Mouse (Mus musculus) adrenal gland, postnatal 25 days (tissue): ENCODE results near the gene P2ry13. TPM values are rescaled to one million over a fixed set of nuclear protein-coding genes. Genes with fewer than 3 reads are reported as not detected.
A peak's percentile ranks its signal among the peaks of the same experiment; 100 is the strongest.

Source experiments
- DNase-seq: peaks from one replicate; pipeline ENCODE4 v3.0.0; 2021; ENCODE audit warnings: mixed read lengths
- total RNA-seq: library from RNA; stranded (reverse); gene quantifications from 2 replicates; pipeline ENCODE4 v1.2.3, GENCODE M21; 2021

P2ry13 gene
- total RNA-seq, 1 experiment from 2014 or later, result 1.1 TPM

GRCm38 (mm10) chr3:59197329-59197948, 13.2 kb downstream of the P2ry13 start:
- DNase-seq, result no peak

- no peak for DNase-seq
Measured at GRCm38 (mm10) chr3:59194938-59195337, 15.7 kb downstream of the P2ry13 start, which contains the start of gene Gpr87. Gene Gpr87 (minus strand): TSS chr3:59195104.

DNA sequence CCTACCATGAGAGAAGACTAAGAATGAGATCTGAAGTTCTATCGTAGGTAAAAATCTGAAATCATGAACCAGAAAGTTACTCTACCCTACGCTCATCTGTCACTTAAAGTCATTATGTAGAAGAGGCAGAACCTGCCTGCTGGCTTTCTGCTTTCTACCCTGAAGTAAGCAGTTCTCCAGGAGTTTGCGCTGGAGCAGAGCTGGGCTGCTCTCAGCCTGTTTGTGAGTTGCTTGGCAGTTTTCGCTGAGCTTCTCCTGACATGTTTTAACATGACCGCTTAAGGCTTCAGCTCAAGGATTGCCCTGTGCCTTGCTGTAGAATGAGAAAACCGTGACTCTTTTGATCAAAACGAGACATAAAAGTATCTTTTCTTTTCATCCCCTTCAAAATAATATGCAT, 16.6 kb downstream of the P2ry13 start:
- DNase-seq, result no peak

- no peak for DNase-seq
Measured at GRCm38 (mm10) chr3:59191674-59192073, 19.0 kb downstream of the P2ry13 start.

DNA sequence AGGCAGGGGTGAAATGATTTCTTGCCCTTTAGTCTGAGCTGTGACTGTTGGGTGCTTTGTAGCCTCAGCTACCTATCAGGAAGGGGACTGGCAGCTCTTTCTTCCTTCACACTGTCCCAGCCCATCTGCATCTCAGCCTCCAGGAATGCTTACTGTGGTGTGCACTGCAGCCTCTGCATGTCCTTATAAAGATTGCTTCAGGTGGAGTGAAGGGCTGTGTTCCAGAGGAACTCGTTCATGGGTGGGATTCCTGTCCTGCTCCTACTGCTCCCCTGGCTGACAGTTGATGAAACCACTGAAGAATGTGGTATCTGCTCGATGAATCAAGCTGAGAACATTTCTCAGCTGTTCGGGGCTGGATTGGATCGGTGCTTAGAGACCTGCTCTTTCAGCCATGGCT, 23.3 kb downstream of the P2ry13 start:
- DNase-seq, result no peak

DNA sequence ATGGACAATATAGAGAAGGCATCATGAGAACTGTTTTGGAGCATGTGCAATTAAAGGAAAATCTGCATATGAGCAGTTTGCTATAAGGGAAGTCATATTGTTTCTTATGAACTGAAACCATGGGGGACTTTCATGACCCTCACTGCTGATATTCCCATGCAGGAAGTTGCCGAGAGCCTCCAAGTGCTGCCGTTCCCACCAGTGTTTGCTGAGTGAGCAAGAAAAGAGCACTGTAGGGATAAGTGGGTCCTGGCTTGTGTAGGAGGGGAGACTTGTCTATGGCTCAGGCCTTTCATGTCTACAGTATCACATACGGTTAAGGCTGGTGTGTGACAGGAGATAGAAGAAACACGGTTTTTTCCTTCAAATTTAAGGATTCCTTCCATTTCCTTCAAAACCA, 25.0 kb downstream of the P2ry13 start:
- no peak for DNase-seq

- DNase-seq, result no peak
Measured at GRCm38 (mm10) chr3:59182129-59182528, 28.6 kb downstream of the P2ry13 start.

GRCm38 (mm10) chr3:59181134-59181533, 29.5 kb downstream of the P2ry13 start:
- no peak for DNase-seq

DNA sequence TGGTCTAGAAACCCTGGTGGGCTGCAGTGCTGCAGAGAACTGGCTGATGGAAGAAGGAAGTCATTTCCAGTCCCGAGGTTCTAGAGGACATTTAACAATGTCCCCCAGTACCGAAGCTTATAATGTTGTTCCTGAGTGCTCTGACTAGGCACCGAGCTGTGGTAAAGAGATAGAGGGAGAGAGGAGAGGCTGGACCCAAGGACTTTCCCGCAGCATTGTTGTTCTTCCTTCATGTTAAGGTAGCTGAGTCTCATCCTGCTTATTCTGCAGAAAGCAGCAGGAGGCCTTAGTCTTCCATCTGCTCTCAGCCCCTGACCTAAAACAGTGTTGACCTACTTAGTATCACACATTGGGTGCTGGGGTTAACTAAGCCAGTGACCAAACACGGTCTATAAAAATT, 33.8 kb downstream of the P2ry13 start:
- DNase-seq, result no peak

GRCm38 (mm10) chr3:59175234-59175633, 35.4 kb downstream of the P2ry13 start:
- peak; percentile 29 for DNase-seq

DNA sequence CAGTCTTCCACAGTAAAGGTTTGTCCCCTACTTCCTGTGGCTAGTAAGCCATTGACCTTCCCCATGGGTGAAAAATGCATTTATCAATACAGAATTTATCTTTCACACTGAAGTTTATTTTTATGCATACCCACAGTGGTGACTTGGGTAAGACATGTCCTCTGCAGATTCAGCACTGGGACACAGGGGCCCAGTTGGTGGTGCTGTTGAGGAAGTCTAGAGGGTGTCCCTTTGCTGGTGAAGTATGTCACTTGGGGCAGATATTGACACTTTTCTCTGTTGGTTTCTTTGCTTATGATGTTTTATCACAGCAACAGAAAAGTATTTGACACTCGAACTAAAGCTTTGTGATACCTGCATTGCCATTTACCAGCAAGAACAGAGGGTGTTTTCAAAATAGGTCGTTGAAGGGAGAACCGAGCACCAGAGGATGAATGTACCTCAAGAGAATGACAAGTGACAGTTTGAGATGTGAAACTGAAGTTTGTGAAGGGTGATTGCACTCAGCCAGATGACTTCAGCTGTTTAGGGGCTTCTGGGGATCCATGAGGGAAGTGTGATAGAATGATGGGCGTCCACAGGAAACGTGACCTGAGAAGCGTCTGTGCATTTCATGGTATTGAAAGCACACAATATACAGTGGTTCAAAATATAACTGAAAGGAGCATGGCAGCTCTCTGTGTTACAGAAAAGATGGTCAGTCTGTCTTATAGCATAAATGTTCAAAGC, 36.1 kb downstream of the P2ry13 start:
- DNase-seq, result no peak

DNA sequence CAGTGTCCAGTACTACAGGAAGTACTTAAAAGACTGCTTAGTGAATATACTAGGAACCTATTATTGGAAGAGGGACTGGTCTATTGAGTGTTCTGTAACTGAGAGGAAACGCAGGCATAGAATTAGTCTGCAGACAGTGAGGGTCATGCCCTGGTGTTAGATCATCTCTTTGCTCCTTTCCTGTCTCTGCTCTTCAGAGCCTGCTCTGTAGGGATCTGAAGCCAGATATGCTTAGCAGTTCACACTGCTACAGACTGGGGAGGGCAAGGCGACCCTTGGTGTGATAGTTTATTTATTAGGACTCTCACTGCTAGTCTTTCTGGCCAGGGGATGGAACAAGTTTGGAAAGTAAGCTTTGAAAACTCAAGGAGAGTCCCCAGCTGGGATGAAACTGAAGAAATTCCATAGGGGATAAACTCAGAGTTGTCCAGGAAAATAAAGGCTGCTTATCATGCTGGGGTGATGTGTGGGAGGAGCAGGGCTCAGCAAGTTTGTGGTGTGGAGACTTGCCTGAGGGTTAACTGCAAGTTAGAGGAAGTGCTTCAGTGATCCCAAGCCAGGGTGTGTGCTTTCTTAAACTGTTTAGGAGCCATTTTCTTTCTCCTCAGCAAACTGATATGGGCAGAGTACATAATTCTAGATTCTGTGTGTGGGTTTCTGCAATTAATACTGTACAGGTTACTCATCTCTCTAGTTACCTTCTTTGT, 40.6 kb downstream of the P2ry13 start:
- DNase-seq, result no peak

GRCm38 (mm10) chr3:59169215-59169614, 41.5 kb downstream of the P2ry13 start:
- DNase-seq, result no peak

- no peak for DNase-seq
Measured at GRCm38 (mm10) chr3:59168476-59168875, 42.2 kb downstream of the P2ry13 start.

GRCm38 (mm10) chr3:59167417-59168054, 43.1 kb downstream of the P2ry13 start:
- no peak for DNase-seq

DNA sequence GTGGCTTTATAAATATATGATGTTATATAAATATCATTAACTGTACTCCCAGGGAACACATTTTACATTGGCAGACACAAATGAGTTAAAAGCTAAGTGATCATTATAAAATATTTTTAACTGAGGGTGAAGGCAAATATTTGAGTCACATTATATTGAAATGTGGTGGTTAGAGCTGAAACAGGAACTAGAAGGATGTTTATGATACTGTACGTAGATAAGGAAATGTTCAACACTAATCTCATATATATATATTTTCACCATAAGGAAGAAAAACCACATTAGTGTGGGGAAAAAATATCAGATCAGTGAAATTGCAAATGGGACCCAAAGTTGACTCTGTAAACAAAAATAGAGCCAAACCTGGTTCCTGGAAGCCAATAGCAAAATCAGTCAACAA, 50.2 kb downstream of the P2ry13 start:
- no peak for DNase-seq

Other genes with a start within 250 kb of the P2ry13 start
- 18.3 and 18.5 TPM in 2 replicates for gene Med12l, start 205.1 kb downstream of the P2ry13 start, total RNA-seq
- 0.18 TPM in 1 of 2 replicates, not detected in the other for gene Gpr171, start 109.1 kb downstream of the P2ry13 start, total RNA-seq
- gene P2ry14, start 57.3 kb downstream of the P2ry13 start, total RNA-seq, result 6.8 and 15.7 TPM in 2 replicates
- gene Gpr87, start 15.8 kb downstream of the P2ry13 start, total RNA-seq, result not detected in 2 replicates
- gene P2ry12, start 52.0 kb upstream of the P2ry13 start, total RNA-seq, result 1.4 and 3.2 TPM in 2 replicates
- gene Igsf10, start 133.5 kb upstream of the P2ry13 start, total RNA-seq, result 1.4 and 1.6 TPM in 2 replicates